Mouse (Mus musculus) lung, embryonic 16.5 days (tissue): ENCODE measurements at regions not wholly inside any gene's neighbourhood (a gene's known extent, or its start where the extent isn't known, plus 50 kb on each side); places are given as distances from the start of the nearest gene placed in this dataset.
A peak's percentile ranks its signal among the peaks of the same experiment; 100 is the strongest.

Experiments used
- ATAC-seq: fragments of 200-750 bp; cut with Nextera tagmentation; 2 replicates; pipeline ENCODE4 v1.8.0; 2017; ENCODE audit warnings: low read depth, mild to moderate bottlenecking, moderate library complexity
- H3K27ac ChIP-seq: fragments of 300-500 bp; sonication (generic); 2 replicates; pipeline ENCODE4 v1.5.1; 2014; ENCODE audit warnings: mild to moderate bottlenecking, control low read depth, low read length
- H3K27me3 ChIP-seq: fragments of 300-500 bp; sonication (generic); 2 replicates; pipeline ENCODE4 v1.6.1; 2014; ENCODE audit warnings: low read depth, low read length, mixed read lengths; ENCODE audit not compliant: control insufficient read depth, insufficient read depth
- H3K36me3 ChIP-seq: fragments of 300-500 bp; sonication (generic); 2 replicates; pipeline ENCODE4 v1.6.1; 2014; ENCODE audit warnings: low read length; ENCODE audit not compliant: control insufficient read depth, insufficient read depth
- H3K4me1 ChIP-seq: fragments of 300-500 bp; sonication (generic); replicated peaks from 2 replicates; pipeline ENCODE4 v1.6.1; 2014; ENCODE audit warnings: low read length, mixed read lengths; ENCODE audit not compliant: control insufficient read depth, insufficient read depth
- H3K4me2 ChIP-seq: fragments of 300-500 bp; sonication (generic); 2 replicates; pipeline ENCODE4 v1.6.1; 2014; ENCODE audit warnings: low read depth, low read length, control low read depth
- H3K4me3 ChIP-seq: fragments of 300-500 bp; sonication (generic); 2 replicates; pipeline ENCODE4 v1.5.1; 2014; ENCODE audit warnings: mild to moderate bottlenecking, low read length, control low read depth
- H3K9ac ChIP-seq: fragments of 300-500 bp; sonication (generic); 2 replicates; pipeline ENCODE4 v1.6.1; 2014; ENCODE audit warnings: low read length, control low read depth
- H3K9me3 ChIP-seq: fragments of 300-500 bp; sonication (generic); 2 replicates; pipeline ENCODE4 v1.6.1; 2016; ENCODE audit warnings: low read length; ENCODE audit not compliant: control insufficient read depth
- WGBS: fragments of 180-500 bp; shearing (Covaris S2); extraction: QIAGEN DNeasy Blood & Tissue Kit; methylation state at CpG from one replicate; pipeline ENCODE4 v1.1.7; 2014; 5-methylcytosine and 5-hydroxymethylcytosine counted together

DNA sequence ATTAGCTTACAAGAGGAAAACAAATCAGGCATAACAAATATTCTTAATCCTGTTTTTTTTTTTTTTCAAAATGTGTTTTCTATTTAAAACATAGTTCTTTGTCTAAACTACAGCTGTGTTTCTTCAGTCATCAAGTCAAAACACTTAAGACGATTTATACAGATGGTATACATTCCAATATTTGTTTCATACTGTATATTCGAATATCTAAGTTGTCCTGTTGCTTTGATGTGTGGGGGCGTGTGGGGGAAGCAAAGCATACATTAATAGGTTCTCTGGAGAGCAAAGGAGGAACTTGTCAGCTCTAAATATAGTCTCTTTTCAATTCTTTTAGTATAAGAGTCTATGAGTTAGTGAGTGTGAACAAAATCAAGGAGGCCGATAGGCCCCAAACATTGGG, 1056.7 kb upstream of the Cdh7 start:
- H3K36me3 ChIP-seq: no peaks in the 10 kb centered on the region
- H3K4me1 ChIP-seq: no peaks in the 10 kb centered on the region
- no peaks in the 10 kb centered on the region for H3K27me3 ChIP-seq
- H3K4me2 ChIP-seq: no peak overlapping the region
- H3K9me3 ChIP-seq: no peaks in the 10 kb centered on the region
- no peak overlapping the region for H3K4me3 ChIP-seq
- H3K9ac ChIP-seq: no peak overlapping the region
- no peak overlapping the region for H3K27ac ChIP-seq
- peak; percentile 67 for ATAC-seq
- 39% methylated on average over 4 of the region's 4 CpGs for WGBS

DNA sequence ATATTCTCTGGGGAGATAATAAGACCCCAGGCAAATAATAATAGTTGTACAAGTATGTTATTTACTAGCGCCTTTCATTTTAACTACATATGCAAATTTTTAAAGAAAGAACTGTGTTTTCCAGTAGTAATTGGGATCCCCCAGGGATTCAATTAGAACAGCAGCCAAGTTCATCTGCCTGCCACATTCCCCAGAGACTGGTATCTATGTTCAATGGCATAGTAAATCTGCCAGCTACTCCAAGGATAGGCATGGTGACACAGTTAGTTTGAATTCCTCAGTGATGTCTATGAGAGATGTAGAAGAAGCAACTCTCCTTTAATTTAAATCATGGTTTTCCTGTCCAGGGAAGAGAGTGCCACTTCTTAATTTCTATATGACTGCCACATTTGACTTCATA, 1047.9 kb upstream of the Cdh7 start:
- no peaks in the 10 kb centered on the region for H3K36me3 ChIP-seq
- H3K4me2 ChIP-seq: no peak overlapping the region
- WGBS: 80% methylated on average over 1 of the region's 1 CpGs
- ATAC-seq: no peak
- H3K9me3 ChIP-seq: no peaks in the 10 kb centered on the region
- H3K4me1 ChIP-seq: no peaks in the 10 kb centered on the region
- H3K27ac ChIP-seq: no peak overlapping the region
- no peak overlapping the region for H3K4me3 ChIP-seq
- H3K9ac ChIP-seq: no peak overlapping the region
- no peaks in the 10 kb centered on the region for H3K27me3 ChIP-seq

DNA sequence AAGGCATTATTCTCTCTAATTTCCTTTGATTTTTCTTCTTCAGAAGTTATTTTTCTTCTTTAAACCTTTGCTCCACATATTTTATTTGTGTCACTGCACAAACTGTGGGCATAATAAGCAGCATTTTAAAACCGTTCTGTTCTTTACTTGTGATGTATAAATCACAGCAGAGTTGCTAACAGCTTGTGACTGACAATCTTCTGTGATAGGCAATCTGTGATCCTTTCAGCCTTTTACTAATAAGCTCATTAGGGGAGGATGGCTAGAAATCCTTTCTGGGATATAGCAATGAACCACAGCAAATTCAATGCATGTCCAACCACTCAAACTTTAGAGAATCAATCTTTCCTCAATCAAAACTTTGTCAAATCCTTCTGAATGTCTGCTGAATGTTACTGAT, 1007.4 kb upstream of the Cdh7 start:
- WGBS: 73% methylated on average over 1 of the region's 1 CpGs

DNA sequence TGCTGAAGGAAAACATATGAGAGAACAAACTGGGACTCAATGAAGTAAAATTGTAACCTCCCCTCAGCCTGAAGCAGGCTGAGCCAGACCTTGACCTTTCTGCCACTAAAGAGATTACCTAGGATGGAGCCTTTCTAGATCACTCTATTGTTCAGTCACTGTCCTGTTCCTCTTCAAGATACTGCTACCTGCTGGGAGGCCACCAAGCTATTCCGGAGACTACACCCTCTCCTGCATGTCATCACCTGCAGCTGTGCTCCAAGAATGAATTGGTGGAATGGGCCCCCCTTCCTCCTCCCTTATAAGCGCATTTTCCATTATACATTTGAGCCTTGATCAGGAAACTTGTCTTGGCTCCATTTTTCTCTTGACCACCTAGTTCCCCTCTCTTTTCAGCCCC, 987.6 kb upstream of the Cdh7 start:
- Histone ChIP-seq H3K27ac (no peak overlapping the region), H3K9me3 (no peaks in the 10 kb centered on the region), H3K4me1 (no peaks in the 10 kb centered on the region), H3K36me3 (no peaks in the 10 kb centered on the region), H3K27me3 (no peaks in the 10 kb centered on the region), H3K4me3 (no peak overlapping the region), H3K9ac (no peak overlapping the region), H3K4me2 (no peak overlapping the region)
- ATAC-seq: no peak
- WGBS: 89% methylated on average over 2 of the region's 2 CpGs

More for the DNA sequence above, 1007.4 kb upstream of the Cdh7 start:
- Histone ChIP-seq H3K4me3 (no peak overlapping the region), H3K27ac (no peak overlapping the region), H3K9ac (no peak overlapping the region), H3K36me3 (no peaks in the 10 kb centered on the region), H3K4me2 (no peak overlapping the region), H3K27me3 (no peaks in the 10 kb centered on the region), H3K4me1 (no peaks in the 10 kb centered on the region), H3K9me3 (no peaks in the 10 kb centered on the region)
- ATAC-seq: no peak
